Mouse (Mus musculus) E14TG2a.4 (cell line): ENCODE measurements at regions not wholly inside any gene's neighbourhood (a gene's known extent, or its start where the extent isn't known, plus 50 kb on each side); places are given as distances from the start of the nearest gene placed in this dataset.

Experiments used
- CTCF ChIP-seq: conservative IDR thresholded peaks from 2 replicates; pipeline ENCODE4 v1.5.1; 2014; ENCODE audit warnings: low read length
- NANOG ChIP-seq: IDR thresholded peaks from 2 replicates; pipeline ENCODE4 v1.6.1; 2014; ENCODE audit warnings: borderline replicate concordance, low read length, mixed read lengths
- POU5F1 ChIP-seq: IDR thresholded peaks from 2 replicates; pipeline ENCODE4 v1.6.1; 2014; ENCODE audit warnings: low read length, borderline replicate concordance

DNA sequence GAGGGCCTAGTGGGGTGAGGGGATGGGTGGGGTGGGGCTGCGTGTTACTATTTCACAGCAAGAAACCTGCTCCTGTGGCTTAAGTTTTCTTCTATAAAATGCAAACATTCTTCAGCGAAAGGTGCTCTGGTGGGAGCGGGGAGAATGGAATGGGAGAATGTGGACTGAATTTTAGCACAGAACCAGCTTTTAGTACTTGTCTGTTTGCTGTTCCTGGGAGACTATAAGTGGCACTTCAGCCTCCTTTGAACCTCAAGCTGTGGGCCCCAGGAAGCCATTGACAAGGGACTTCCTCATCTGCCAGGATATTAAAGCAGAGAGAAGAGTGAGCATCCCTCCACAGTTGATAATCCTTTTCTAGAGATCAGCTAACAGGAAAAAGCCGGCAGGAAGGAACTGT, 580.2 kb downstream of the Zfp706 start:
- no peak for TF ChIP-seq CTCF
- TF ChIP-seq NANOG, result no peak
- no peak for TF ChIP-seq POU5F1
